Mouse (Mus musculus) ES-E14 (cell line): ENCODE results near the gene Abcc2. TPM values are rescaled to one million over a fixed set of nuclear protein-coding genes. Genes with fewer than 3 reads are reported as not detected.

Source experiments
- DNase-seq: peaks from one replicate; pipeline ENCODE4 v3.0.0-alpha.2; 2013; ENCODE audit warnings: low read depth, low spot score
- H3K27ac ChIP-seq: 2 replicates; pipeline ENCODE4 v1.5.1; 2012; ENCODE audit warnings: low read depth, mild to moderate bottlenecking, low read length, moderate library complexity, mixed read lengths; ENCODE audit not compliant: poor library complexity, insufficient read depth, severe bottlenecking
- H3K36me3 ChIP-seq: 2 replicates; pipeline ENCODE4 v1.6.1; 2012; ENCODE audit warnings: mild to moderate bottlenecking, low read length, moderate library complexity, mixed read lengths; ENCODE audit not compliant: control insufficient read depth, poor library complexity, insufficient read depth, severe bottlenecking
- H3K4me1 ChIP-seq, 2 experiments: fragments of 150-350 bp in 1 of 2; sonication (generic) in 1 of 2; 2 replicates each; pipeline ENCODE4 v1.6.1; 2012; ENCODE audit warnings: low read length in 2 of 2, mild to moderate bottlenecking in 1 of 2, mixed read lengths in 1 of 2; ENCODE audit not compliant: control insufficient read depth in 2 of 2, insufficient read depth in 2 of 2, poor library complexity in 1 of 2
- H3K4me3 ChIP-seq, 2 experiments: fragments of 150-350 bp in 1 of 2; sonication (generic) in 1 of 2; 2 replicates each; pipeline ENCODE4 v1.5.1; 2012; ENCODE audit warnings: low read length in 2 of 2, low read depth in 1 of 2, mild to moderate bottlenecking in 1 of 2, mixed read lengths in 1 of 2; ENCODE audit not compliant: insufficient read depth in 1 of 2, poor library complexity in 1 of 2, severe bottlenecking in 1 of 2
- H3K9ac ChIP-seq: 2 replicates; pipeline ENCODE4 v1.6.1; 2012; ENCODE audit warnings: low read depth, mild to moderate bottlenecking, low read length, mixed read lengths; ENCODE audit not compliant: poor library complexity, insufficient read depth, severe bottlenecking
- H3K9me3 ChIP-seq: fragments of 150-350 bp; sonication (generic); 2 replicates; pipeline ENCODE4 v1.6.1; 2012; ENCODE audit warnings: low read depth, mild to moderate bottlenecking, low read length; ENCODE audit not compliant: control insufficient read depth, insufficient read depth
- CHD2 ChIP-seq: IDR thresholded peaks from 2 replicates; pipeline ENCODE4 v1.6.1; 2014; ENCODE audit warnings: mild to moderate bottlenecking, low read depth, low read length, inconsistent platforms
- HCFC1 ChIP-seq: IDR thresholded peaks from 2 replicates; pipeline ENCODE4 v1.6.1; 2012; ENCODE audit warnings: low read length, inconsistent platforms, borderline replicate concordance; ENCODE audit not compliant: insufficient read depth
- MAFK ChIP-seq: IDR thresholded peaks from 2 replicates; pipeline ENCODE4 v1.6.1; 2014; ENCODE audit warnings: mild to moderate bottlenecking, low read depth, low read length, inconsistent platforms; ENCODE audit not compliant: insufficient read depth
- ZC3H11A ChIP-seq: IDR thresholded peaks from 2 replicates; pipeline ENCODE4 v1.6.1; 2012; ENCODE audit warnings: low read depth, mild to moderate bottlenecking, inconsistent platforms, low read length, borderline replicate concordance
- ZNF384 ChIP-seq: IDR thresholded peaks from 2 replicates; pipeline ENCODE4 v1.6.1; 2012; ENCODE audit warnings: low read depth, low read length, inconsistent platforms
- in situ Hi-C, 2 experiments: fragments of 600-800 bp; cut with MboI; formaldehyde crosslinking; loops; one replicate each; pipeline ENCODE4 v1.15.1; 2025; ENCODE audit warnings: low sequenced_read_pairs in 2 of 2, inconsistent platforms in 1 of 2; ENCODE audit not compliant: unreplicated experiment in 2 of 2
- total RNA-seq: library from RNA; depleted of rRNA; stranded (reverse); fragments of 300-350 nt; gene quantifications from 2 replicates; pipeline ENCODE4 v1.2.3, GENCODE M21; 2012

The Abcc2 gene
- total RNA-seq, 1 experiment: 1.6 TPM

DNA sequence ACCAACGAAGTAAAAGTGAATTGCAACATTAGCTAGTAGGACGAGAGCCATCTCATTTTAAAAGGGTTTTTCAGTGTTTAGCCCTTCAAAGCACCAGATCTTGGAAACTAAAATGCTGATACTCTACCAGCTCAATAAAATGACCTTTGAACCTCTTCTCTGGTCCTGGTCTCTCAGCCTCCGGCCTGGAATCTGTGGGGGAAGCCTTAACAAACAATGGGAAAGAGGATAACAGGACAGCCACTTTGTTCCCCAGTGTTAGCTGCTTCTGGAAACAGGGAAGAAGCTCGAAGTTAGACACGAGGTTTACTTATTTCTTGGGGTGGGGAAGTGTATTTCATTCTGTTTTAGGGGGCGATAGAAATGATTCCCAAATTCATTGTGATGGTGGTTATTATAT is 9.7 kb upstream of the Abcc2 start:
- Histone ChIP-seq H3K9ac (no peak overlapping the region), H3K4me3 (no peak overlapping the region), H3K4me1 (no peaks in the 10 kb centered on the region), H3K9me3 (no peaks in the 10 kb centered on the region), H3K27ac (no peak overlapping the region), H3K36me3 (no peaks in the 10 kb centered on the region)
- DNase-seq: no peak
- in situ Hi-C loops: no loop called here
- TF ChIP-seq ZC3H11A: no peak
- no peak for TF ChIP-seq ZNF384

DNA sequence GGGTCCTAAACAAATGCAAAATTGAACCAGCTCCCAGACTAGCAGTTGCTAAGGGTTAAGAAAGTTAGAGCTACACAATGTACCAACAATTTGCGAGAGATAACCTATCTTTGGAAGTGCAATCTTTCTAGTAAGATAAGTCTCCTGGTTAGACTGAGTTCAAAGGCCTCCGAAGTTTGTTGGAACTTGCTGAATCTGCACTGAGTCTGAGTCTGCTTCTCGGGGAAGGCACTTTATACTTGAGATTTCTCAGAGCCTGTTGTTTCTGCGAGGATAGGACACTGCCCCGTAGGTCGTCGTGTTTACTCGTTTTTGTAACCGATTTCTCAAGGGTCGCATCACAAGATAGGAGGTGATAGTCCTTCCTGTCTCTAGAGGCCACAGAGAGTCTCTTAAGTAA is 6.6 kb upstream of the Abcc2 start:
- no peak for TF ChIP-seq ZC3H11A
- no peak for TF ChIP-seq HCFC1
- TF ChIP-seq CHD2: no peak
- TF ChIP-seq ZNF384: no peak
- no peak for TF ChIP-seq MAFK

DNA sequence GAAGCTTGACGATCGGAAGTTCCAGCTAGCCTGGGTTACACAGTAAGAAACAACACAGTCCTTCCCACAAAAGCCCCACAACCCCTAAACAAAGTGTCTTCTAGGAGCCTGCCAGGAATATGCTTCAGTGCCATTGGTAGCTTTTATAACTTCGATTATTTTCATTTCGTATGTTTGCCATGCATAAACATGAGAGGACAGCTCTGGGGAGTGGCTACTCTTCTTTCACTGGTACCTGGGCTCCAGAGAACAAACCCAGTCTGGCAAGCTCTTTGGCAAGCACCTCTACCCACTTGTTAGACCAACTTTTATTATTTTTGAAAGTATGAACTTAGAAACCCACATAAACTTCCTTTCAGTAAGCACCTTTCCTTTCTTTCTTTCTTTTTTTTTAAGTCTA is 5.4 kb upstream of the Abcc2 start:
- H3K9me3 ChIP-seq: no peaks in the 10 kb centered on the region
- H3K27ac ChIP-seq: no peak overlapping the region
- DNase-seq: no peak
- TF ChIP-seq MAFK (no peak), HCFC1 (no peak), ZNF384 (no peak), ZC3H11A (no peak), CHD2 (no peak)
- H3K36me3 ChIP-seq: no peaks in the 10 kb centered on the region
- H3K4me3 ChIP-seq: no peak overlapping the region
- in situ Hi-C loops: no loop called here
- no peak overlapping the region for H3K9ac ChIP-seq
- H3K4me1 ChIP-seq: no peaks in the 10 kb centered on the region

More for the DNA sequence above, 6.6 kb upstream of the Abcc2 start:
- Histone ChIP-seq H3K4me3 (no peak overlapping the region), H3K4me1 (no peaks in the 10 kb centered on the region), H3K27ac (no peak overlapping the region), H3K36me3 (no peaks in the 10 kb centered on the region), H3K9ac (no peak overlapping the region), H3K9me3 (no peaks in the 10 kb centered on the region)
- no peak for DNase-seq
- in situ Hi-C loops: no loop called here

DNA sequence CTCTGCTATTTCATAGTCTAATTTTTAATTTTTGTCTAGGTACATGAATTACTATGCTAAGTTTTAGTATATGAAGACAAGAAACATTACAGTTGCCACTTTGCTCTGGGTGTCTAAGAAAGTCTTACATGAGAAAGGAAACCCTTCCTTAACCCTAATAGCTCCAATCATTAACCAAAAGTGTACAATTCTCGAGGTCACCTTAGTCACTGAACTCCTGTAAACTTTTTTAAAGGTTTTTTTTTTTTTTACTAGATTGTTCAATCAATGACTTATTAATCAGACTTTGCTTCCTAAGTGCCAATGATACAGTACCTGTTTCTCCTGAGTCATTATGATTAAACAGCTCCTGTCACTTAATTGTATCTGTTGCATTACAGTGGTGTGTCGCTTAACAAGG is 4.7 kb upstream of the Abcc2 start:
- Histone ChIP-seq H3K9me3 (no peaks in the 10 kb centered on the region), H3K4me3 (no peak overlapping the region), H3K27ac (no peak overlapping the region), H3K36me3 (no peaks in the 10 kb centered on the region), H3K4me1 (no peaks in the 10 kb centered on the region), H3K9ac (no peak overlapping the region)
- no peak for DNase-seq
- in situ Hi-C loops: no loop called here
- TF ChIP-seq MAFK (no peak), CHD2 (no peak), HCFC1 (no peak), ZNF384 (no peak), ZC3H11A (no peak)

DNA sequence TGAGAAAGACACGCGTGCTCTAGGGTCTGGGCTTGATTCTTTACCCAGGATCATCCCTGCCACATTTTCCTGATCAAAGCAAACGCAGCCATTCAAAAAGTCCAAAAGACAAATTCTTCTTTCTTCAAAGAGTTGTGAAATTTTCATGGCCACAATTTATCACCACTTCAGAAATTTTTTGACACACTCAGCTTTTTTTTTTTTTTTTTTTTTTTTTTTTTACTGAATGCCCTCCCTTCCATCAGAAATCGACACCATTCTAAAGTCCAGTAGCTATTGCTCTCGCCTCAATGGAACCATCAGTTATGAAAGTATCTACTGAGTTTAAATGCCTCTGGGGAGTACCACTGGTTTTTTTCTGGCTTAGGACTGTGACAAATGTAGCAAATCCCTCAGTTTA is 1.6 kb upstream of the Abcc2 start:
- Histone ChIP-seq H3K36me3 (no peaks in the 10 kb centered on the region), H3K4me1 (no peaks in the 10 kb centered on the region), H3K27ac (no peak overlapping the region), H3K4me3 (no peak overlapping the region), H3K9ac (no peak overlapping the region), H3K9me3 (no peaks in the 10 kb centered on the region)
- DNase-seq: no peak
- TF ChIP-seq HCFC1: no peak
- no peak for TF ChIP-seq ZNF384
- no peak for TF ChIP-seq MAFK
- TF ChIP-seq ZC3H11A: no peak
- no peak for TF ChIP-seq CHD2
- in situ Hi-C loops: no loop called here
